Mouse (Mus musculus): ENCODE results near the gene Trabd2b. TPM values are rescaled to one million over a fixed set of nuclear protein-coding genes. Genes with fewer than 3 reads are reported as not detected.

The Trabd2b gene
- total RNA-seq, 2 experiments from 2014 or later: 1.3 to 2.2 TPM

DNA sequence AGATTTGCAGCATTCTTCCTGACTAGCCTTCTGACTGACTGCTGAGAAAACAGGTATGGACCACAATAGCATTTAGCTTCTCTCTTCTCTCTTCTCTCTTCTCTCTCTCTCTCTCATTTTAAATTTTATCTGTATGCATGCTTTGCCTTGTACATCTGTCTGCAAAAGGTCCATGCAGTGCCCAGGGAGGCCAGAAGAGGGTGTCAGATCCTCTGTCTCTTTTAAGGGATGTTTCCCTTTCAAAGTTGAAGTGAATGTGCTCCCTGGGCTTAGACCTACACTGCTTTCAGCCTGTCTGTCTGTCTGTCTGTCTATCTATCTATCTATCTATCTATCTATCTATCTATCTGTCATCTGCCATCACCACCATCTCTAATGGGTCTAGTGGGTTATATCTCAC lies 8.9 kb upstream of the Trabd2b start:
- peak; percentile 45 to 57 for DNase-seq

GRCm38 (mm10) chr4:114399821-114400220 lies 6.7 kb upstream of the Trabd2b start:
- DNase-seq: no peak

- DNase-seq: no peak
Measured at GRCm38 (mm10) chr4:114401993-114402731, 4.4 kb upstream of the Trabd2b start.

- peak; percentile 91 to 92 for DNase-seq
Measured at GRCm38 (mm10) chr4:114405682-114406354, 706 bp upstream of the Trabd2b start.

DNA sequence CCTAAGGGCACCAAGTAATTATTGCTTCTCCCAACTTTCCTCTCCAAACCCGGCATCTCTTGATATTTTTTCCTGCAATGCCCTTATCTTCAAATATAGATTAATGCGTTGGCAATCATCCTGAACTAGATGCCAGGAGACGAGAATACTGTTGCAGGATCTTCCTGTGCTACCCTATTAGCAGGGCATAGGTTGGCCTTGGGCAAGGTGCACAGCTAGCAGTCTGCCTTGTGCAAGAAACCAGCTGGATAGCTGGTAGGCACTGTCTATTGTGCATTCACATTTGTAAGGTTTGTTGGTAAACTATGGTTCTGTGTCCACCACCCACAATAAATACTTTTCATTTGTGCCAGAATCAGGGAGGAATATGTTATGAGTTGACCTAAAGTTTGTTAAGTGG lies 992 bp downstream of the Trabd2b start:
- DNase-seq: no peak

DNA sequence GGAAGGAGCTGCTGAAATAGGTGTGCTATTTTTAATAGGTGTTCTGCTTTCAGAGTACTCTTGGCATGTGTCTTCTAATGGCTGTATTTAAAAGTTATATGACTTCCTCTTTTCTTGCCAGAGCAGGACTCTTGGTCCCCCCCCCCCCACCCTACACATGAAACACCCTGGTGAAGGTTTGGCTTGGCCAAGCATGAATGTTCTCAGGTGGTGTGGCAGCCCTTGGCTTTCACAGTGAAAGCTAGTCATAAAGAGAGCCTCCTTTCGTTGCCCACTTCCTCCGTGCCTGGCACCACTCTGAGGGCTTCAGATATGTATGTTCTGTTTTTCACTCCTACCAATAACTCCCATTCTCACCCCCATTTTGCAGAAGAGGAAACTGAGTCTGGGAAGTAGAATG lies 1.8 kb downstream of the Trabd2b start:
- DNase-seq: no peak

- DNase-seq: no peak
Measured at GRCm38 (mm10) chr4:114408890-114409480, 2.5 kb downstream of the Trabd2b start.

DNA sequence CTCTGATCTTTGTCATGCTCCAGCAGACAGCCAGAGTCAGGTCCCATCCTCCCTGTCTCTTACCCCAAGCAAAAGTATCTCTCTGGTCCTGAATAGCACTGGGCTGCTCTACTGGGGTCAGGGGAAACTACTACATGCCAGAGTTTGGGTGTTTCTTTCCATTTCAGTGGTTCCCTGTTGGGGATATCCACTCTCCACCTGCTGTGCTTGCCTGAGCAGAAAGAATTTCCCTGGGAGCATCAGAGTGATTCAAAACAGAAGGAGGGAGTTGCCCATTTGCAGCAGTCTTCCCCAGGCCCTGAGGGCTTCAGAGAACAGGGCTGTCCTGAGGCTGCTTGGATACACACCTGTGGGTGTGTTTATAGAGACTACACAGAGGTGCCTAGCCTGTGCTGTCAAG lies 3.0 kb downstream of the Trabd2b start:
- DNase-seq: no peak

- DNase-seq: no peak
Measured at GRCm38 (mm10) chr4:114410026-114410425, 3.5 kb downstream of the Trabd2b start.

DNA sequence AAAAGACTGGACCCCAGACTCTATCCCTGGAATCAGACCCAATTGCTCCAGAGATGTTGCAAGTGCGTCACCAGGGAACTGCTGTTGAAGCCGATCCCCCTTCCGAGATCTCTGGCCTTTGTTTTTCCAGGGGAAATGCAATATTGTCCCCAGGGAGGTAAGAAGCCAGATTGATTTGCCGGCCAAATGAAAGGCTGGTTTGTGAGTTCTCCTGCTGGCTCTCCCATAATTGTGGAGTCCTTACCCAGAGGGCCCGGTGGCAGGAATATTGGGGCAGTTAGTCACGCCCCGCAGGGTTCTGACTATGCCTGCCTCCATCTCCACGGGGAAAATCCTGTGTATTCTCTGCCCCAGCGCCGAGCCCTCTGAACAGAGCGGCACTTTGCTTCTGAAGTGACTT lies 3.9 kb downstream of the Trabd2b start:
- peak in 1 of 2 experiments; percentile 17 for DNase-seq

DNA sequence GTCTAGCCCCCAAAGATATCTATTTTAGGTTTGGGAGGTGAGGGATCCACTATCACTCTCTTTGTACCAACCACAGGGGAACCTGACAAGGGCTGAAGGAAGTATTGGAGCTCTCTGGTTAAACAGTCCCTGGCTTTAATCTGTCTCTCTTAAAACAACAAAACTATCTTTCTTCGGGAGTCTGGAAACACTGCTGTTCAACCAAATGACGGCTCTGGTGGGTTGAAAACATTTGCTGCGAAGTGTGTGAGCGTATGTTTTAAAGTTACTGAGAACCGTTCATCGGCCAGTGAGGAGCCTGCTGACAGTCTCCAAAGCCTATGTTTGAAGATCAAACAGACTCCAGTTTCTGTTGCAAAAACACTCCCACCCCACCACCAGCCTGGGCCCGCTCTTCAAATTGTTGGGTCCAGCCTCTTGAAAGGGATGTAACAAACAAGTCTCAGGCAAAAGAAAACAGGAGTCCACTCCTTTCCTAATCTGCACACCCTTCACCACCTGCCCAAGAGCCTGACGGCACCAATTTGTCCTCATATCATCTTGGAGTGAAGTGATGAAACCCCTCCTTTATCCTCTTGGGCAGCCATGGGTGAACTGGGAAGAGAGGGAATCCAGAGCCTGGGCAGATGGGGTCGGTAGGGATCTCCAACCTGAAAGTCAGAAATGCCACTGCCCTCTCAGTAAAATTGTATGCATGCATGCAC lies 4.6 kb downstream of the Trabd2b start:
- no peak for DNase-seq

DNA sequence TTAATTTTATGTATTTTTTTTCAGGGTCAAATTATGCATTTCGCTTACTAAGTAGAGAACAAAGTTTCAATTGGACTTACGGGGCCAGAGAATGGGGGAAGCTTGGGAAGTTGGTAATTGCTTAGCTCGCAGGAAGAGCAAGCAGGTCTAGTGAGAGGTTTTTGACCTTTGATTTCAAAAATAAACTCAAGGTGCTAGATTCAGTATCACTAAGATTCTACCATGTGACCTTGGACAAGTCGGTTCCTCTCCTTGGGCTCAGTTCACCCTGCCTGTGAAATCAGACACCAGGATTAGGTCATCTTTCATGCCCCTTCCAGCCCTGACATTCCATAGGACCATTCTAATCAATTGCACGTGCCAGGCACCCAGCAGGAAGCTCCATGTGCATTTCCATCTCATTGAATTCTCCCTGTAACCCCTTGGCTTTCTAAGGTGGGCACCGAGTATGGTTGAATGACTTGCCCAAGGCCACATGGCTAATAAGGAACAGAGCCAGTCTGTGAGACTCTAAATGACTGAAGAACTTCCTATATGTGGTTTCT lies 5.4 kb downstream of the Trabd2b start:
- DNase-seq: no peak

DNA sequence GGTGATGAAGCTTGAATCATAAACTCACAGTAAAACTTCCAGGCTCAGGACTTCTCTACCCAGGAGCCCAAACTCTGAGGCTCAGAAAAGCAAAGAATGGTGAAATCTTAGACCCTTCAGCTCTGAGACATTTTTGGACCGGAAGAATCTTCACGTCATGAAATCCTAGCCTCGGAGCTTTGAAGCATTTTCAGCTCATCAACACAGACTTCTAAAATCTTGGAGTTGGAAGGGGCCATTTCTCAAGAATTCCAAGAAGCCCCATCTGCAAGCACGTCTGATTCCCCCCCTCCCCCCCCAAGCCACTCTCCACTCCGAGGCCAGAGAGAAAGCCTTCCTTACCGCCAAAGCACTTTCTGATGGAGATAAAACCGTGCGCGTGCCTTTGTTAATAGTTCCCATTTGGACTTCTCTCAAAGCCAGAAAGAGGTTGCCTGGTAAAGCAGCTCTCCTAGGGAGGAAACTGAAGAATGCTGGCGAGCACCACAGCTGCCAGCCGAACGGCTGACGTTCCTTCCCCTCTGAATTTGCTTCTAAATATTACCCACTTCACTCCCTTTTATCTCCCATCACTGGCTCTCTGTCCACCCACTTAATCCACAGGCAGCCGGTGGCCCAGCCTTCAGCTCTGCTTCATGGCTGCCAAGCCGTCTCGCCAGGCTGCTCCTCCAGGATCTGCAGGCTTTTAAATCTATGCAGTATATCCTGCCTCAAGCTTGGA lies 9.6 kb downstream of the Trabd2b start:
- no peak for DNase-seq

GRCm38 (mm10) chr4:114420154-114420553 lies 13.6 kb downstream of the Trabd2b start:
- no peak for DNase-seq

DNA sequence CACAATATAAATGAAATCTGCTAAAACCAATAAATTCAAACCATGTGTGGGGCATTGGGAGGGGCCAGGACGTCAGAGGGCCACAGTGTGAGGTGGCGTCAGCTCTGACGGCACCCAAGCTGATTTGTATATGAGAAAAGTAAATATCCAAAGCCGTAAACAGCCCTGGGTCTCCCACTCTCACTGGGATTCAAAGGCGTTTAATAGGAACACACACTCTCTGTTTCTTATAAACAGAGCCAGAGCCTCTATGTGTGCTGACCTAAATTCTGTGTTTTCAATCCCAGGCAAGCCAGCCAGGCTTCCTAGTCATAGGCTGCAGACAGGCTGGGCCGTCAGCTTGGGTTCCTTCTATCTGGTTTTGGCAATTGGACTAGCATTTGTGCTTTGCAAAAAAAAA lies 16.6 kb downstream of the Trabd2b start:
- DNase-seq: no peak

DNA sequence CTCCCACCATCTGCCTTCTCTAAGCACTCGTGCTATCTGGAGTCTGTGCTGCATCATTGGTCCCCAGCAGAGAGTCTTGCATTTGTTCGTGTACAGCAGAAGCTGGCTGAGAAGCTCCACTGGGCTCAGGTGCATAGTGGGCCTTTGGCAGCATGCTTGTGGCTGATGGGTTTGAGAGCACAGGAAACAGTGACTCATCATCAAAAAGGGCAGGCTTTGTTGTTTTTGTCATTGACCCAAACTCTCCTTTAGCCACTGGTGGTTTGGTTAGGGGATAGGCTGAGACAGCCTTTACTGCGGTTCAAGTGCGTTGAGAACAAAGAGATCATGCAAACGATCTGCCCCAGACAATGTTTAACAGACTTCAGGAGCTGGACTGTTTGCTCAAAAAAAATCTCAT lies 19.3 kb downstream of the Trabd2b start:
- DNase-seq: peak; percentile 11 to 23

- DNase-seq: no peak
Measured at GRCm38 (mm10) chr4:114432742-114433141, 26.2 kb downstream of the Trabd2b start.

DNA sequence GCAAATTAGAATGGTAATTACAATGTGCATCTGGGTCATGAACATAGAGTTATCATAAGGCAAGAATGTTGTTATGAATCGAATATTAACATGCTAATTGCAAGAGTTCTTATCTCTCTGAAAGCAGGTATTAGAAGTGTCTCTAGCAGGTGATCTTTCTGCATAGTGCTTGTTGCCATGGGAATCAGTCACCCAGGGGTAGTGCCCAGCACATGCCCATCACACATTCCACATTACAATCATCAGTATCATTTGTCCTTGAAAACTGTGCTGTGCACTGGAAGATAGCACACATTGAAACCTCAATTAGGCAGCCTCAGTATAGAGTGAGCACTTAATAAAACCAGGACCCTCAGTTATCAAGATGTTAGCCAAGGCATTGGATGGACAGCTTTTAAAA lies 26.9 kb downstream of the Trabd2b start:
- DNase-seq: no peak

- DNase-seq: no peak
Measured at GRCm38 (mm10) chr4:114434766-114435165, 28.2 kb downstream of the Trabd2b start.

DNA sequence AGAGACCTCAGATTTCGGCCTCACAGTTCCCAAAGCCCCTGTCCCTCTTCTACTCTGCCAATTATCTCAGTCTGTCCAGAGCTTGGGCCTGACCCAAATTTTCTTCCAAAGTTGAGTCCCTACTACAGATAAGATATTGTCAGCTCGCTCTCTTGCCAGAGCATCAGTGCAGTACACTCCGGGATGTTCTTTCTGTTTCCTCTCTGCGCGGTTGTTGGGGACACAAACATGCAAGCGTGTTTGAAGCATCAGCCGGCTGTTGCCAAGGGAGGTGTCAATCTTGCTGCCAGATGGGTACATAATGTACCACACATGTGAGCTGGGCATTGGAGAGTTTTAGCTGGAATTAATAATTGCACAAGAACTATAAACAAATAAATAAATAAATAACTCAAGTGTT lies 28.9 kb downstream of the Trabd2b start:
- DNase-seq: no peak

- no peak for DNase-seq
Measured at GRCm38 (mm10) chr4:114438764-114439163, 32.2 kb downstream of the Trabd2b start.

DNA sequence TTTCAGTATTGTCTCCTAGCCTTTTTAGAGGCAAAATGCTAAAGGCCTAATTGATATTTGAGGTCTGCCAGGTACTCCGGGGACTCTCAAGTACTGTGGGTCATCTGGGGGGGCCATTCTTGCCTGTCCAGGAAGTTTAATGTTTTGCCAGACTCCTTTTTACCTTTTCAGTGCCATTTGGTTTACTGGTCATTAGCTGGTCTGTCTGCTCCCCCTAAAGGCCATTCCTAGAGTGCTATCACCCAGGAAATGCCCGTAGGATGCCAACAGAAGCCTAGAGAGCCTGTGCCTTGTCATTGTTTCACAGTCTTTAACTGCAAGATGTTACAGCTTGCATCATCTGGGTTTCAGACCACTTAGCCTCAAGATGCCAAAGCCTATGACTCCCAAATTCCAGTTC lies 35.7 kb downstream of the Trabd2b start:
- peak in 1 of 2 experiments; percentile 12 for DNase-seq

Data from adrenal gland, postnatal 36 days (tissue).